ENCODE assay signal across 20 mouse cellular contexts in genomic region chr2:102987708-102988010, GRCm38 (mm10).
A peak's percentile ranks its signal among the peaks of the same experiment; 100 is the strongest.
DNase-seq lines count a peak whose midpoint lies in the region; ATAC-seq and TF ChIP-seq lines count a peak whose summit lies in the region.
"Had no signal": no experiment of that assay in that cellular context is flagged by ENCODE, and none has a peak within 500 bp of the region (broad histone marks: within the 10 kb centered on the region; RNA-seq: fewer than 3 reads in every experiment).

No protein-coding gene starts in this region.

- DNase-seq in adrenal gland, postnatal 10 days: peak; percentile 33
- no peak for DNase-seq in adrenal gland, postnatal 25 days
- DNase-seq in adrenal gland, postnatal 14 days: peak; percentile 29
- DNase-seq in thymus, postnatal 0 days (ENCODE audit: low spot score): no peak
- DNase-seq: cerebellum, adult 11-12 months; cerebellum, adult 9-11 months; cerebellum, postnatal 36 days; gastrocnemius, postnatal 14 days; kidney, adult 11 months had no signal

- no peak for ATAC-seq in embryonic facial prominence, embryonic 15.5 days (ENCODE audit: insufficient number of reproducible peaks, low FRiP score, low TSS enrichment, low read depth)
- ATAC-seq: activated CD4-positive, CD25-positive, alpha-beta regulatory T cell, adult 4 months; forebrain, embryonic 16.5 days; hindbrain, embryonic 16.5 days; inflammation-experienced regulatory T-cells, adult 6 months; Patski had no signal

- no peak overlapping the region for H3K9ac ChIP-seq in embryonic facial prominence, embryonic 15.5 days
- H3K9ac ChIP-seq: forebrain, embryonic 12.5 days; heart, embryonic 13.5 days; hindbrain, embryonic 12.5 days had no signal

- no peak for TF ChIP-seq POLR2A in small intestine, adult 2 months (IDR thresholded peaks at IDR 0.05; ENCODE audit: low read depth, low read length)

- TF ChIP-seq CTCF in small intestine, adult 2 months (IDR thresholded peaks at IDR 0.05; ENCODE audit: extremely low read depth, insufficient read length, insufficient replicate concordance, low read depth, low read length): no peak

- H3K27ac ChIP-seq in embryonic facial prominence, embryonic 15.5 days (replicated peaks): 0 out of 2 replicates have a peak overlapping the region, but pooled peaks have one; percentile 44
- 0 out of 2 replicates have a peak overlapping the region, but pooled peaks have one; percentile 9 for H3K27ac ChIP-seq in small intestine, adult 2 months (ENCODE audit: insufficient read depth, low read depth, low read length)
- H3K27ac ChIP-seq: forebrain, embryonic 12.5 days; heart, embryonic 13.5 days; hindbrain, embryonic 12.5 days had no signal

- no peaks in the 10 kb centered on the region for H3K27me3 ChIP-seq in embryonic facial prominence, embryonic 15.5 days
- no peaks in the 10 kb centered on the region for H3K27me3 ChIP-seq in small intestine, adult 2 months (ENCODE audit: control insufficient read depth, insufficient read depth, low read length)
- H3K27me3 ChIP-seq: CH12.LX; forebrain, embryonic 12.5 days; heart, embryonic 13.5 days; hindbrain, embryonic 12.5 days; Patski had no signal

- no peaks in the 10 kb centered on the region for H3K36me3 ChIP-seq in embryonic facial prominence, embryonic 15.5 days
- no peaks in the 10 kb centered on the region for H3K36me3 ChIP-seq in small intestine, adult 2 months (ENCODE audit: control insufficient read depth, insufficient read depth, low read length)
- H3K36me3 ChIP-seq: forebrain, embryonic 12.5 days; heart, embryonic 13.5 days; hindbrain, embryonic 12.5 days had no signal

- 91% methylated on average over 4 of the region's 4 CpGs for WGBS in embryonic facial prominence, embryonic 15.5 days
- WGBS in small intestine, adult 2 months: 89% methylated on average over 4 of the region's 4 CpGs

- peaks cover 9% of the 10 kb centered on the region; the same call in 1 of the 2 replicates for H3K4me1 ChIP-seq in embryonic facial prominence, embryonic 15.5 days
- H3K4me1 ChIP-seq in small intestine, adult 2 months (ENCODE audit: control insufficient read depth, insufficient read depth, insufficient read length, low read length): 0 out of 2 replicates have a peak, but pooled peaks cover 2% of the 10 kb centered on the region
- H3K4me1 ChIP-seq: forebrain, embryonic 12.5 days; hindbrain, embryonic 12.5 days had no signal

- no peak overlapping the region for H3K4me3 ChIP-seq in embryonic facial prominence, embryonic 15.5 days (replicated peaks)
- no peak overlapping the region for H3K4me3 ChIP-seq in small intestine, adult 2 months (ENCODE audit: low read depth, low read length)
- H3K4me3 ChIP-seq: forebrain, embryonic 12.5 days; heart, embryonic 13.5 days; hindbrain, embryonic 12.5 days had no signal

- H3K4me2 ChIP-seq in embryonic facial prominence, embryonic 15.5 days (replicated peaks): no peak overlapping the region
- H3K4me2 ChIP-seq: forebrain, embryonic 12.5 days; heart, embryonic 13.5 days; hindbrain, embryonic 12.5 days had no signal

- no peaks in the 10 kb centered on the region for H3K9me3 ChIP-seq in embryonic facial prominence, embryonic 15.5 days (replicated peaks)
- H3K9me3 ChIP-seq: forebrain, embryonic 12.5 days; heart, embryonic 13.5 days; hindbrain, embryonic 12.5 days had no signal

Comparison
In these comparisons a context has a peak if more than half of its experiments do, and no peak if none do; other contexts are left out.
1. DNase-seq: peak in adrenal gland, postnatal 10 days (single experiment) and adrenal gland, postnatal 14 days (single experiment); none in adrenal gland, postnatal 25 days (single experiment) and thymus, postnatal 0 days (single experiment).